Mouse (Mus musculus) liver (tissue): ENCODE results near the gene Mcemp1.
A peak's percentile ranks its signal among the peaks of the same experiment; 100 is the strongest.

Experiments
- DNase-seq: peaks from one replicate; pipeline ENCODE4 v3.0.0-alpha.2; 2020; ENCODE audit warnings: mixed read lengths

The Mcemp1 gene

GRCm38 (mm10) chr8:3665507-3665906 lies at the start of gene Mcemp1:
Gene Mcemp1 (plus strand): TSS chr8:3665754.
- no peak for DNase-seq

- DNase-seq: peak; percentile 98
Observed at GRCm38 (mm10) chr8:3621199-3621970, 44.2 kb upstream of the Mcemp1 start, which contains the start of the genes Xab2 and Pet100. Gene Xab2 (minus strand): TSS chr8:3621316. Gene Pet100 (plus strand): TSS chr8:3621548.

GRCm38 (mm10) chr8:3622119-3622518 lies 43.4 kb upstream of the Mcemp1 start:
- DNase-seq: no peak

GRCm38 (mm10) chr8:3625445-3625844 lies 40.1 kb upstream of the Mcemp1 start, which contains the start of gene Pcp2:
Gene Pcp2 (minus strand): TSS chr8:3625545.
- DNase-seq: no peak

GRCm38 (mm10) chr8:3626971-3627370 lies 38.6 kb upstream of the Mcemp1 start:
- no peak for DNase-seq

GRCm38 (mm10) chr8:3628014-3628413 lies 37.5 kb upstream of the Mcemp1 start:
- no peak for DNase-seq

- DNase-seq: peak; percentile 90
Observed at GRCm38 (mm10) chr8:3630647-3631477, 34.7 kb upstream of the Mcemp1 start, which contains the start of gene Stxbp2. Gene Stxbp2 (plus strand): TSS chr8:3630955.

- DNase-seq: peak; percentile 68
Observed at GRCm38 (mm10) chr8:3631478-3631875, 34.1 kb upstream of the Mcemp1 start.

- DNase-seq: peak; percentile 74
Observed at GRCm38 (mm10) chr8:3645804-3646203, 19.8 kb upstream of the Mcemp1 start.

GRCm38 (mm10) chr8:3646824-3647531 lies 18.6 kb upstream of the Mcemp1 start:
- DNase-seq: no peak

GRCm38 (mm10) chr8:3647561-3647960 lies 18.0 kb upstream of the Mcemp1 start:
- DNase-seq: no peak

GRCm38 (mm10) chr8:3648268-3648667 lies 17.3 kb upstream of the Mcemp1 start:
- DNase-seq: no peak

- DNase-seq: no peak
Observed at GRCm38 (mm10) chr8:3648990-3649389, 16.6 kb upstream of the Mcemp1 start.

GRCm38 (mm10) chr8:3652845-3653244 lies 12.7 kb upstream of the Mcemp1 start:
- DNase-seq: no peak

- no peak for DNase-seq
Observed at GRCm38 (mm10) chr8:3654726-3655508, 10.6 kb upstream of the Mcemp1 start.

GRCm38 (mm10) chr8:3655526-3655925 lies 10.0 kb upstream of the Mcemp1 start, which contains the start of gene Retn:
Gene Retn (plus strand): TSS chr8:3655770.
- DNase-seq: no peak

- DNase-seq: no peak
Observed at GRCm38 (mm10) chr8:3656725-3657381, 8.7 kb upstream of the Mcemp1 start.

- no peak for DNase-seq
Observed at GRCm38 (mm10) chr8:3660889-3661288, 4.7 kb upstream of the Mcemp1 start.

GRCm38 (mm10) chr8:3664405-3664804 lies 1.1 kb upstream of the Mcemp1 start:
- DNase-seq: no peak

GRCm38 (mm10) chr8:3670388-3670787 lies 4.8 kb downstream of the Mcemp1 start:
- DNase-seq: peak; percentile 30

GRCm38 (mm10) chr8:3671980-3672491 lies 6.5 kb downstream of the Mcemp1 start, which contains the start of gene Fcor:
Gene Fcor (minus strand): TSS chr8:3672362.
- peak; percentile 83 for DNase-seq
